Mouse (Mus musculus): ENCODE measurements around the gene Gm3336. TPM values are rescaled to one million over a fixed set of nuclear protein-coding genes. Genes with fewer than 3 reads are reported as not detected.

Gene Gm3336
- polyA plus RNA-seq, 1 experiment from 2014 or later = 0.35 TPM

- Histone ChIP-seq H3K27me3 (0 out of 2 replicates have a peak, but pooled peaks cover 3% of the 10 kb centered on the region), H3K9me3 (replicated peaks) (no peaks in the 10 kb centered on the region), H3K9ac (peak overlapping the region; percentile 100), H3K4me1 (replicated peaks) (peaks cover 50% of the 10 kb centered on the region), H3K4me3 (replicated peaks) (peak overlapping the region; percentile 80), H3K36me3 (replicated peaks) (no peaks in the 10 kb centered on the region), H3K4me2 (peak overlapping the region; percentile 99), H3K27ac (replicated peaks) (peak overlapping the region; percentile 95)
- WGBS (ENCODE audit: insufficient replicate concordance) = 51% methylated on average over 10 of the region's 10 CpGs
- no peak for ATAC-seq (ENCODE audit: insufficient read depth)
Measured at GRCm38 (mm10) chr8:70701048-70701981, 17.0 kb upstream of the Gm3336 start.

GRCm38 (mm10) chr8:70701982-70702841 lies 16.1 kb upstream of the Gm3336 start:
- no peak for ATAC-seq (ENCODE audit: insufficient read depth)
- H3K27me3 ChIP-seq = 0 out of 2 replicates have a peak, but pooled peaks cover 3% of the 10 kb centered on the region
- no peaks in the 10 kb centered on the region for H3K9me3 ChIP-seq (replicated peaks)
- H3K4me2 ChIP-seq = no peak overlapping the region
- no peak overlapping the region for H3K27ac ChIP-seq (replicated peaks)
- WGBS (ENCODE audit: insufficient replicate concordance) = 76% methylated on average over 2 of the region's 2 CpGs
- H3K9ac ChIP-seq = no peak overlapping the region
- H3K4me3 ChIP-seq (replicated peaks) = no peak overlapping the region
- no peaks in the 10 kb centered on the region for H3K36me3 ChIP-seq (replicated peaks)
- peaks cover 41% of the 10 kb centered on the region for H3K4me1 ChIP-seq (replicated peaks)

GRCm38 (mm10) chr8:70702842-70703182 lies 15.5 kb upstream of the Gm3336 start:
- ATAC-seq (ENCODE audit: insufficient read depth) = no peak
- Histone ChIP-seq H3K27me3 (0 out of 2 replicates have a peak, but pooled peaks cover 3% of the 10 kb centered on the region), H3K4me3 (replicated peaks) (no peak overlapping the region), H3K9ac (no peak overlapping the region), H3K9me3 (replicated peaks) (no peaks in the 10 kb centered on the region), H3K4me1 (replicated peaks) (peaks cover 35% of the 10 kb centered on the region), H3K4me2 (no peak overlapping the region), H3K36me3 (replicated peaks) (no peaks in the 10 kb centered on the region), H3K27ac (replicated peaks) (no peak overlapping the region)
- 70% methylated on average over 3 of the region's 3 CpGs for WGBS (ENCODE audit: insufficient replicate concordance)

GRCm38 (mm10) chr8:70703287-70703686 lies 15.1 kb upstream of the Gm3336 start, which contains the start of gene Iqcn:
TSS of gene Iqcn (plus strand) at chr8:70703457.
- WGBS (ENCODE audit: insufficient replicate concordance) = 78% methylated on average over 3 of the region's 3 CpGs
- Histone ChIP-seq H3K36me3 (replicated peaks) (no peaks in the 10 kb centered on the region), H3K4me1 (replicated peaks) (peaks cover 30% of the 10 kb centered on the region), H3K9me3 (replicated peaks) (no peaks in the 10 kb centered on the region), H3K27me3 (0 out of 2 replicates have a peak, but pooled peaks cover 7% of the 10 kb centered on the region), H3K4me3 (replicated peaks) (no peak within 1 kb of the TSS), H3K9ac (no peak within 1 kb of the TSS), H3K4me2 (no peak within 1 kb of the TSS), H3K27ac (replicated peaks) (no peak within 1 kb of the TSS)
- ATAC-seq (ENCODE audit: insufficient read depth) = no peak

- Histone ChIP-seq H3K36me3 (replicated peaks) (no peaks in the 10 kb centered on the region), H3K4me2 (no peak overlapping the region), H3K27ac (replicated peaks) (no peak overlapping the region), H3K27me3 (peaks cover 14% of the 10 kb centered on the region; the same call in 1 of the 2 replicates), H3K4me3 (replicated peaks) (no peak overlapping the region), H3K4me1 (replicated peaks) (no peaks in the 10 kb centered on the region), H3K9me3 (replicated peaks) (no peaks in the 10 kb centered on the region), H3K9ac (no peak overlapping the region)
- ATAC-seq (ENCODE audit: insufficient read depth) = no peak
- WGBS (ENCODE audit: insufficient replicate concordance) = 76% methylated on average over 14 of the region's 14 CpGs
Measured at GRCm38 (mm10) chr8:70708281-70708680, 10.1 kb upstream of the Gm3336 start.

- Histone ChIP-seq H3K9me3 (replicated peaks) (no peaks in the 10 kb centered on the region), H3K9ac (no peak overlapping the region), H3K4me2 (no peak overlapping the region), H3K27me3 (peaks cover 16% of the 10 kb centered on the region; the same call in 1 of the 2 replicates), H3K27ac (replicated peaks) (no peak overlapping the region), H3K36me3 (replicated peaks) (no peaks in the 10 kb centered on the region), H3K4me3 (replicated peaks) (no peak overlapping the region), H3K4me1 (replicated peaks) (no peaks in the 10 kb centered on the region)
- WGBS (ENCODE audit: insufficient replicate concordance) = 74% methylated on average over 9 of the region's 9 CpGs
- ATAC-seq (ENCODE audit: insufficient read depth) = no peak
Measured at GRCm38 (mm10) chr8:70709794-70710193, 8.5 kb upstream of the Gm3336 start.

- H3K4me3 ChIP-seq (replicated peaks) = no peak overlapping the region
- no peak overlapping the region for H3K27ac ChIP-seq (replicated peaks)
- no peaks in the 10 kb centered on the region for H3K4me1 ChIP-seq (replicated peaks)
- no peak overlapping the region for H3K9ac ChIP-seq
- peaks cover 14% of the 10 kb centered on the region; the same call in 1 of the 2 replicates for H3K27me3 ChIP-seq
- no peak for ATAC-seq (ENCODE audit: insufficient read depth)
- no peaks in the 10 kb centered on the region for H3K36me3 ChIP-seq (replicated peaks)
- WGBS (ENCODE audit: insufficient replicate concordance) = 76% methylated on average over 1 of the region's 1 CpGs
- no peaks in the 10 kb centered on the region for H3K9me3 ChIP-seq (replicated peaks)
- H3K4me2 ChIP-seq = no peak overlapping the region
Measured at GRCm38 (mm10) chr8:70710296-70710695, 8.0 kb upstream of the Gm3336 start.

- WGBS (ENCODE audit: insufficient replicate concordance) = 71% methylated on average over 11 of the region's 11 CpGs
- ATAC-seq (ENCODE audit: insufficient read depth) = no peak
- H3K27ac ChIP-seq (replicated peaks) = no peak overlapping the region
- H3K36me3 ChIP-seq (replicated peaks) = no peaks in the 10 kb centered on the region
- H3K9ac ChIP-seq = no peak overlapping the region
- H3K27me3 ChIP-seq = peaks cover 14% of the 10 kb centered on the region; the same call in 1 of the 2 replicates
- H3K4me1 ChIP-seq (replicated peaks) = no peaks in the 10 kb centered on the region
- H3K9me3 ChIP-seq (replicated peaks) = no peaks in the 10 kb centered on the region
- no peak overlapping the region for H3K4me3 ChIP-seq (replicated peaks)
- no peak overlapping the region for H3K4me2 ChIP-seq
Measured at GRCm38 (mm10) chr8:70711041-70711440, 7.3 kb upstream of the Gm3336 start.

GRCm38 (mm10) chr8:70713991-70714390 lies 4.4 kb upstream of the Gm3336 start:
- Histone ChIP-seq H3K27me3 (peaks cover 33% of the 10 kb centered on the region), H3K36me3 (replicated peaks) (no peaks in the 10 kb centered on the region), H3K27ac (replicated peaks) (no peak overlapping the region), H3K4me3 (replicated peaks) (no peak overlapping the region), H3K9me3 (replicated peaks) (no peaks in the 10 kb centered on the region), H3K9ac (no peak overlapping the region), H3K4me1 (replicated peaks) (no peaks in the 10 kb centered on the region), H3K4me2 (no peak overlapping the region)
- ATAC-seq (ENCODE audit: insufficient read depth) = no peak
- WGBS (ENCODE audit: insufficient replicate concordance) = 62% methylated on average over 7 of the region's 7 CpGs

- H3K9me3 ChIP-seq (replicated peaks) = no peaks in the 10 kb centered on the region
- peaks cover 41% of the 10 kb centered on the region for H3K27me3 ChIP-seq
- no peak overlapping the region for H3K9ac ChIP-seq
- no peak overlapping the region for H3K27ac ChIP-seq (replicated peaks)
- no peak for ATAC-seq (ENCODE audit: insufficient read depth)
- WGBS (ENCODE audit: insufficient replicate concordance) = 35% methylated on average over 2 of the region's 2 CpGs
- H3K4me2 ChIP-seq = no peak overlapping the region
- H3K4me3 ChIP-seq (replicated peaks) = no peak overlapping the region
- no peaks in the 10 kb centered on the region for H3K36me3 ChIP-seq (replicated peaks)
- H3K4me1 ChIP-seq (replicated peaks) = peaks cover 5% of the 10 kb centered on the region; the same call in 1 of the 2 replicates
Measured at GRCm38 (mm10) chr8:70715086-70715485, 3.3 kb upstream of the Gm3336 start.

All from liver, embryonic 15.5 days (tissue).